Mouse (Mus musculus) bone marrow macrophage, adult 2 months (primary cell): Measurements from ENCODE around the gene Becn1.

Source experiments
- CTCF ChIP-seq: IDR thresholded peaks from 2 replicates; pipeline ENCODE4 v1.5.1; 2012; ENCODE audit warnings: low read depth, mild to moderate bottlenecking, low read length, moderate library complexity
- POLR2A ChIP-seq: IDR thresholded peaks from 2 replicates; pipeline ENCODE4 v1.6.1; 2012; ENCODE audit warnings: mild to moderate bottlenecking, low read depth, low read length, borderline replicate concordance

DNA sequence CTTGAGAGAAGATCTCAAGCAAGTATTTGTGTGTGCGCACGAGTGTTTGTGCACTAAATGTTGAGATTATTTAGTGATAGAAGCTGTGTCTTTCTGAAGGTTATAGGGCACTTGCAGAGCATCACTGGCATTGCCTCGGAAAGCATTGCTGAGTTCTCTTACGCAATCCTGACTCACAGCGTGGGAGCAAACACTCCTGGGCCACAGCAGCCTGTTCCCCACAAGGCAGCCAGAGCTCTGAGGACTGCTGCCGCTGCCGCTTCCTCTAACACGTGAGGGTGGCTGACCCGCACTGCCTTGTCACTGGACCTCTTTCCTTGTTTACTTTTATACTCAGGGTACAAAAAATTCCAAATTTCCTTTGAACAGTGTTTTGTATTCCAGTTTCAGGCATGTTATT is 14.8 kb downstream of the Becn1 start:
- TF ChIP-seq POLR2A (no peak), CTCF (no peak)
